Mouse (Mus musculus) left cerebral cortex, adult 9 months (tissue): ENCODE data around the gene Ninl.
A peak's percentile ranks its signal among the peaks of the same experiment; 100 is the strongest.

Source experiments
- DNase-seq, 2 experiments: peaks; one replicate each; pipeline ENCODE4 v3.0.0; 2022; ENCODE audit warnings: low spot score in 2 of 2

Ninl gene

GRCm38 (mm10) chr2:150904936-150905450 is 134.2 kb downstream of the Ninl start, which contains the start of gene Gins1:
TSS of gene Gins1 (plus strand) at chr2:150905400.
- no peak for DNase-seq

DNA sequence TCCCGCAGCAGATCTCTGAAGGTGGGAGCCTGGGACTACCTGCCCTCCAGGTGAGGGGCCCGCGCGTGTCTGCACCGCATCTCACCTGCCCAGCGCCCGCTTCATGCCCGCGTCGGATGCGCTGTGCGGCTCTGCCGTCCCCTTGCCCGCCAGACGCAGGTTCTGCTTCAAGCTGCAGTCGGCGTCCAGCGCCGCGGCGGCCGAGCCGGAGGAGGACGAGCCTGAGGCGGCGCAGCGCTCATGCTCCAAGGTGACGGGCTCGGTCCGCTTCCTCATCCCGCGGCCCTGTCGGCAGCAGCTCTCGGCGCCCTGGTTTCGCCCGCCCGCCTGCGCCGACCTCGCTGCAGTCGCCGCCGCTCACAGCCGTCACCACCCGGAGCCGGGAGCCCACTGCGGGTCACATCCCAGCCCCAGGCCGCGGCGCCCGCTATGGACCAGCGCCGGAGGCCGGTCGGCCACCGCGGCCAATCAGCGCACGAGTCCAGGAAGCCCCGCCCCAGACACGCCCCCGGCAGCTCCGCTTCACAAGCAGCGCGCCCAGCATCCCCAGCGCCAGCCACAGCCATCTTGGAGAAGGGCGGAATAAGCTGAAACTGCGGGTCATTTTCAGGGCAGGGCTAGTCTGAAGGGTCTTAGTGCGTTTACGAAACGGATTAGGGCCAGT is 134.8 kb downstream of the Ninl start, which contains the start of gene Abhd12:
TSS of gene Abhd12 (minus strand) at position 470 of the 664 bp plus-strand sequence.
- DNase-seq = peak; percentile 89 to 96

DNA sequence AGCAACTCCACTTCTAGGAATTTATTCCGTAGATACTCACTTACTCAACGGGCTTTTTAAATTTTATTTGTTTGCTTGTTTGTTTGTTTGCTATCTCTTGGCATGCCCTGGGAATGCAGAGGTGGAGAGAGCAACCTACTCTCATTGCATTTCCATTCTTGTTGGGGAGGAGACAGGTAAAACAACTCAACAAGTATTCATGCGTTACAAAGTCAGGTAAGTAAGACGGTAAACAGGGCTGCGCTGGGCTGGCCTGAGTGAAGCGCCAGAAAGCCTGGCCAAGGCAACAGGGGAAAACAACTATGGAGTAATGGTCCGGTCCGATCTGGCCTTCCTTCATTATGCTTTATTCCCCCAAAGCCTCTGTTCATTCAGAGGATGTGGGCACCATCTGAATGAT is 136.8 kb downstream of the Ninl start:
- no peak for DNase-seq

DNA sequence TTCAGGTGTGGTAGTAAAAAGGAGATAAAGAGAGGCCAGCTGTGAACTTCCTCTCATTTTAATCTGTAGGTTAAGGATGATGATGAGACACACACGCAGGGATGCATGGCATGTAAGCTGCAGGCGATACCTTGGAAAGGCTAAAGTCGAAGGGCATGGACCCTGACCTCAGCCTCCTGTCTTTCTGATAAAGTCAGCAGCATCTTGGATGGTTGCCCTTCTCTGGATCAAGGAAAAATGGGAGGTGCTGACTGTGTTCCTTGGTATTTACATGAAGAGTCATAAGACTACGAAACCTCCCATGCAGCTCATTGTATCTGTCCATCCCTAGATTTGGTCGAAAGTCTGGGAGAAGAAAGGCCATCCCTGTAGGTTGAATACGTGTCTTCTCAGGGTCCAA is 138.8 kb downstream of the Ninl start:
- DNase-seq = no peak

DNA sequence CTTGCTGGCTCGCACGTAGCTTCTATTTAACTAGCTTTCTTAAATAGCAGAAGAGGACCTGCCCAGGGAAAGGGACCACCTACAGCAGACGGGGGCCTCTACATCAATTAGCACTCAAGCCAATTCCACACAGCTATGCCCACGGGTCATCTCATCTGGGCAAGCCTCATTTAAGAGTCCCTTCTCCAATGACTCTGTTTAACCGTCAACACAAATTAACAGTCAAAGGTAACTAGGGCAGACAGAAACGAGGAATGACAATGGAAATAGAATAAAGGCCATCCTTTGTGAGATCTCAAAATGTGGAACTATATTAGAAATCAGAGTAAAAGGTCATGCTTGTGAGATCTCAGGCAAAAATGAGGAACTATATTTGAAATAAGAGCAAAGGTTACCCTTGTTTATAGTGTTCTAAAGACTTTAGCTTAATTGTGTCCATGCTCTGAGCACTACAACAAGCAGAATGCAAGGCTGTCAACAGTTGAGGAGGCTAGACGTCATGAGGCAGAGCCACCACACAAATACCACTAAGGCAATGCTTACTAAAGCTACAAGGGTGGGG is 143.4 kb downstream of the Ninl start:
- no peak for DNase-seq

DNA sequence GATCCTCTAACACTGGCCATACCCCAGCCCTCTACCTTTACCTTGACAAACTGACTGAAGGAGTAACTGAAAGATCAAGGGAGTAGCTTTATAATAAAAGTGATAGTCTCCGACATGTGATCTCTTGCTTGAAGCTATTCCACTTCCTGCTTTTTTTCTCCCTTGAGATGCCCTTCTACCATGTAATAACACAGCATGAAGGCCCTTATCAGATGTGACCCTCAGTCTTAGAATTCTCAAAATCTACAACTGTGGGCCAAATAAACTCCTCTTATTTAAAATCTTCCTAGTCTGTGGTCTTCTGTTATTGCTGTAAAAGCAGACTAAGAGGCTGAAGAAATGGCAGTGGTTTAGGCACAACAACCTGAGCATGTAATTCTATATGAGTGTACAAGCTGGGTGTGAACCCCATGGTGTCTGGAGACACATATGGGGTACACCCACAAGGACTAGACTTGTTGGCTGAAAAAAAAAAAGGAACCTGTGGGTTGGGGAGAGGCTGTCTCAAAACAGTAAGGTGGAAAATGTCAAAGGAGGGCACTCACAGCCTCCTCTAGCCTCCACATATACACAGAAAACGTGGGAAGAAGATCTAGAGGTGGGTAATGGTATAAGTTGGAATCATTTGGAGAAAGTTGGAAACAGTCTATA is 144.4 kb downstream of the Ninl start:
- no peak for DNase-seq

DNA sequence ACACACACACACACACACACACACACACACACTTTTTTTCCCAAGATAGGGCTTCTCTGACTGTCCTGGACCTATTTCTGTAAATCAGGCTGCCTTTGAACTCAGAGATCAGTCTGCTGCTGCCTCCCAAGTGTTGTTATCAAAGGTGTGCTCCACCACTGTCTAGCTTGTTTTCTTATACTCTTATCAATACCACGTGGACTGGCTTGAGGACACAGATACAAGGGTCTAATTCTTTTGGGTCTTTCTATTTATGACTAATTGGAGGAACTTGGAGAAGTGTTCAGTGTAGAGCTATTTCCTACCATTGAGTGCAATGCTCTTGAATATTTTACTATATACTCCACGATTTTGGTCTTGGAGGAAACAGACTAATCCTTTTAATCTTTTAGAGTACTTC is 151.8 kb downstream of the Ninl start:
- no peak for DNase-seq

DNA sequence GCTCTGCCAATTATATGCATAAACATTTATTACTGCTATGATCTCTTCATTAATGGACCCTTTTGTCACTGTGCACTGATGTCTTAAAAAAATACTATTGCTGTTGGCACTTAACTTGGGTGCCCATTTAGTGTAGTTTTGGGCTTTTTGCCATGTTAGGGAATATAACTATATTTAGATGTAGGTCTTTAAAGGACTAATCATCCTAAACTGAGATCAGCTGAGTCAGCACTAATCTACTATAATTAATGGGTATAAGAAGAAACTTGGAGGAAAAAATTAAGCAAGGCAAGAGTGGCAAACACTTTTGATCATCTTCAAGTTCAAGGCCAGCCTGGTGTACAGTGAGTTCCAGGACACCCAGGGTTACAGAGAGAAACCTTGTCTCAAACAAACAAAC is 152.9 kb downstream of the Ninl start:
- no peak for DNase-seq

DNA sequence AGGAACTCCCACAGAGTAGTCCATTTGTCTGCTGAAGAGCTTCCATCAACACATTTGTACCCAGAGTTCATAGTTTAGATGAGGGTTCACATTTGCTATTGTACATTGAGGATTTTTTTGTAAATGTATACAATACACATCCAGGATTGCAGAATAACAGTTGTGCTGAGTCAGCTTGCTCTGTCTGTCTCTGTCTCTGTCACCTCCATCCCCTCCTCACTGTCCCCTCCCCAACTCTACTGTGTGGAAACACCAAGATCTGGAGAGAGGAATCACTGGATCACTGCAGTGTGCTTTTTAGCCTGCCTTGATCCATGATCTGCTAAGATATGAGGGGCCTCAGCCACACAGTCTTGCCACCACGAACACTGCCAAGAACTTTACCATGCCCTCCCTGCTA is 153.4 kb downstream of the Ninl start:
- no peak for DNase-seq

- no peak for DNase-seq
These were observed 154.4 kb downstream of the Ninl start for GRCm38 (mm10) chr2:150884779-150885110.
